Mouse (Mus musculus) MEL (cell line): Measurements from ENCODE around the gene Ephb3.

Experiments used
- CTCF ChIP-seq, 3 experiments: IDR thresholded peaks in 2 of 3; conservative IDR thresholded peaks in 1 of 3; 2 replicates each; pipeline ENCODE4 v1.5.1; 2011 to 2012; ENCODE audit warnings: low read length in 3 of 3, low read depth in 2 of 3, mild to moderate bottlenecking in 2 of 3, improper control_type of control experiment in 1 of 3, inconsistent platforms in 1 of 3, mixed read lengths in 1 of 3, moderate library complexity in 1 of 3; ENCODE audit not compliant: control insufficient read depth in 1 of 3, insufficient read depth in 1 of 3, poor library complexity in 1 of 3, severe bottlenecking in 1 of 3
- ETS1 ChIP-seq: IDR thresholded peaks from 2 replicates; pipeline ENCODE4 v1.6.1; 2012; ENCODE audit warnings: low read depth, mild to moderate bottlenecking, inconsistent platforms, low read length, improper control_type of control experiment, moderate library complexity
- JUND ChIP-seq: IDR thresholded peaks from 2 replicates; pipeline ENCODE4 v1.6.1; 2011; ENCODE audit warnings: low read depth, mild to moderate bottlenecking, improper control_type of control experiment, low read length
- MXI1 ChIP-seq: IDR thresholded peaks from 2 replicates; pipeline ENCODE4 v1.6.1; 2011; ENCODE audit warnings: mild to moderate bottlenecking, low read depth, low read length, improper control_type of control experiment
- POLR2A ChIP-seq, 2 experiments: IDR thresholded peaks; 2 replicates each; pipeline ENCODE4 v1.6.1; 2011 to 2012; ENCODE audit warnings: low read length in 2 of 2, mild to moderate bottlenecking in 2 of 2, control low read depth in 1 of 2, improper control_type of control experiment in 1 of 2, low read depth in 1 of 2, moderate library complexity in 1 of 2; ENCODE audit not compliant: control insufficient read depth in 1 of 2, insufficient read depth in 1 of 2, poor library complexity in 1 of 2
- POLR2AphosphoS2 ChIP-seq: IDR thresholded peaks from 2 replicates; pipeline ENCODE4 v1.6.1; 2011; ENCODE audit warnings: low read length, improper control_type of control experiment
- POLR2AphosphoS5 ChIP-seq: IDR thresholded peaks from 2 replicates; pipeline ENCODE4 v1.6.1; 2012; ENCODE audit warnings: low read depth, borderline replicate concordance, mild to moderate bottlenecking, inconsistent platforms, low read length, moderate library complexity, mixed read lengths
- RAD21 ChIP-seq: IDR thresholded peaks from 2 replicates; pipeline ENCODE4 v1.6.1; 2011; ENCODE audit warnings: mild to moderate bottlenecking, low read depth, low read length, improper control_type of control experiment
- SIN3A ChIP-seq: IDR thresholded peaks from 2 replicates; pipeline ENCODE4 v1.6.1; 2012; ENCODE audit warnings: low read length, improper control_type of control experiment, inconsistent platforms
- TCF12 ChIP-seq: IDR thresholded peaks from 2 replicates; pipeline ENCODE4 v1.6.1; 2014; ENCODE audit warnings: low read depth, mild to moderate bottlenecking, inconsistent platforms, low read length, improper control_type of control experiment, moderate library complexity
- USF1 ChIP-seq: IDR thresholded peaks from 2 replicates; pipeline ENCODE4 v1.6.1; 2014; ENCODE audit warnings: low read depth, mild to moderate bottlenecking, inconsistent platforms, low read length, improper control_type of control experiment, moderate library complexity
- ZC3H11A ChIP-seq: IDR thresholded peaks from 2 replicates; pipeline ENCODE4 v1.6.1; 2012; ENCODE audit warnings: low read depth, mild to moderate bottlenecking, inconsistent platforms, low read length, improper control_type of control experiment

- TF ChIP-seq RAD21 (no peak), POLR2AphosphoS2 (no peak), JUND (no peak), ZC3H11A (no peak), POLR2AphosphoS5 (no peak), POLR2A (IDR thresholded peaks at IDR 0.05; ENCODE audit: control insufficient read depth in 1 of 2, insufficient read depth in 1 of 2, low read depth in 1 of 2, low read length in 2 of 2, poor library complexity in 1 of 2) (no peak), MXI1 (no peak), CTCF (IDR thresholded peaks at IDR 0.05 in 2 of 3, conservative IDR thresholded peaks at IDR 0.05 in 1 of 3; ENCODE audit: control insufficient read depth in 1 of 3, insufficient read depth in 1 of 3, low read depth in 2 of 3, low read length in 3 of 3, poor library complexity in 1 of 3, severe bottlenecking in 1 of 3) (no peak), SIN3A (no peak), ETS1 (no peak), TCF12 (no peak), USF1 (no peak)
Measured at GRCm38 (mm10) chr16:21210667-21211338, 6.2 kb downstream of the Ephb3 start.
